Mouse (Mus musculus) midbrain, postnatal 0 days (tissue): Measurements from ENCODE around the gene Spns2. TPM values are rescaled to one million over a fixed set of nuclear protein-coding genes. Genes with fewer than 3 reads are reported as not detected.

Experiments
- ATAC-seq: fragments of 200-750 bp; cut with Nextera tagmentation; 2 replicates; pipeline ENCODE4 v1.8.0; 2017; ENCODE audit warnings: moderate number of reproducible peaks, mild to moderate bottlenecking, moderate TSS enrichment, moderate library complexity; ENCODE audit not compliant: low FRiP score
- DNase-seq: peaks from one replicate; pipeline ENCODE4 v3.0.0-alpha.2; 2015; ENCODE audit warnings: low spot score
- H3K27ac ChIP-seq: fragments of 300-500 bp; sonication (generic); 2 replicates; pipeline ENCODE4 v1.5.1; 2014; ENCODE audit warnings: low read depth, mild to moderate bottlenecking, low read length, mixed read lengths
- H3K27me3 ChIP-seq: fragments of 300-500 bp; sonication (generic); 2 replicates; pipeline ENCODE4 v1.6.1; 2014; ENCODE audit warnings: low read length, control low read depth, mixed read lengths; ENCODE audit not compliant: insufficient read depth
- H3K36me3 ChIP-seq: fragments of 300-500 bp; sonication (generic); 2 replicates; pipeline ENCODE4 v1.6.1; 2014; ENCODE audit warnings: low read length, control low read depth, mixed read lengths; ENCODE audit not compliant: insufficient read depth
- H3K4me1 ChIP-seq: fragments of 300-500 bp; sonication (generic); 2 replicates; pipeline ENCODE4 v1.6.1; 2014; ENCODE audit warnings: mild to moderate bottlenecking, control low read depth, antibody characterized with exemption, low read length, mixed read lengths; ENCODE audit not compliant: insufficient read depth
- H3K4me2 ChIP-seq: fragments of 300-500 bp; sonication (generic); 2 replicates; pipeline ENCODE4 v1.6.1; 2014; ENCODE audit warnings: low read depth, mild to moderate bottlenecking, low read length, mixed read lengths; ENCODE audit not compliant: poor library complexity, severe bottlenecking
- H3K4me3 ChIP-seq: fragments of 300-500 bp; sonication (generic); 2 replicates; pipeline ENCODE4 v1.5.1; 2014; ENCODE audit warnings: low read depth, mild to moderate bottlenecking, low read length, moderate library complexity
- H3K9ac ChIP-seq: fragments of 300-500 bp; sonication (generic); replicated peaks from 2 replicates; pipeline ENCODE4 v1.6.1; 2014; ENCODE audit warnings: mild to moderate bottlenecking, low read length, moderate library complexity, mixed read lengths; ENCODE audit not compliant: poor library complexity, severe bottlenecking
- H3K9me3 ChIP-seq: fragments of 300-500 bp; sonication (generic); 2 replicates; pipeline ENCODE4 v1.6.1; 2016; ENCODE audit warnings: low read length, control low read depth
- CTCF ChIP-seq: IDR thresholded peaks from 2 replicates; pipeline ENCODE4 v1.5.1; 2016; ENCODE audit warnings: antibody characterized with exemption, mild to moderate bottlenecking
- WGBS: fragments of 180-500 bp; shearing (Covaris S2); extraction: QIAGEN DNeasy Blood & Tissue Kit; methylation state at CpG from one replicate; pipeline ENCODE4 v1.1.7; 2014; 5-methylcytosine and 5-hydroxymethylcytosine counted together
- polyA plus RNA-seq: library from polyadenylated mRNA; unstranded; fragments of >200 nt; fragmentation: Nextera tagmentation; extraction: Ambion mirVana; gene quantifications from 2 replicates; pipeline ENCODE4 v1.2.1, GENCODE M21; 2015
- total RNA-seq: library from RNA; depleted of rRNA; stranded (reverse); fragments of >200 nt; gene quantifications from 2 replicates; pipeline ENCODE4 v1.2.3, GENCODE M21; 2014

Gene Spns2
- total and polyA plus RNA-seq, 2 experiments from 2014 or later, result 7.7 to 56.8 TPM

- DNase-seq (no peak), ATAC-seq (no peak)
- Histone ChIP-seq H3K4me3 (no peak overlapping the region), H3K27me3 (no peaks in the 10 kb centered on the region), H3K4me1 (no peaks in the 10 kb centered on the region), H3K36me3 (no peaks in the 10 kb centered on the region), H3K9me3 (no peaks in the 10 kb centered on the region), H3K4me2 (no peak overlapping the region), H3K27ac (no peak overlapping the region), H3K9ac (no peak overlapping the region)
- WGBS, result 65% methylated on average over 1 of the region's 1 CpGs
- TF ChIP-seq CTCF, result peak; percentile 53
These were observed 41.9 kb upstream of the Spns2 start for GRCm38 (mm10) chr11:72531632-72532031.

GRCm38 (mm10) chr11:72531144-72531543 lies 41.4 kb upstream of the Spns2 start:
- ATAC-seq, result no peak
- no peaks in the 10 kb centered on the region for H3K9me3 ChIP-seq
- 82% methylated on average over 5 of the region's 5 CpGs for WGBS
- no peak overlapping the region for H3K4me2 ChIP-seq
- H3K27me3 ChIP-seq, result no peaks in the 10 kb centered on the region
- no peaks in the 10 kb centered on the region for H3K36me3 ChIP-seq
- no peak overlapping the region for H3K9ac ChIP-seq
- TF ChIP-seq CTCF, result no peak
- no peak overlapping the region for H3K27ac ChIP-seq
- no peak for DNase-seq
- H3K4me3 ChIP-seq, result no peak overlapping the region
- no peaks in the 10 kb centered on the region for H3K4me1 ChIP-seq

- H3K4me1 ChIP-seq, result no peaks in the 10 kb centered on the region
- WGBS, result 90% methylated on average over 4 of the region's 4 CpGs
- H3K27ac ChIP-seq, result no peak overlapping the region
- H3K36me3 ChIP-seq, result no peaks in the 10 kb centered on the region
- no peak overlapping the region for H3K9ac ChIP-seq
- H3K4me2 ChIP-seq, result no peak overlapping the region
- no peak overlapping the region for H3K4me3 ChIP-seq
- DNase-seq (no peak), ATAC-seq (no peak)
- TF ChIP-seq CTCF, result no peak
- H3K27me3 ChIP-seq, result no peaks in the 10 kb centered on the region
- no peaks in the 10 kb centered on the region for H3K9me3 ChIP-seq
These were observed 36.5 kb upstream of the Spns2 start for GRCm38 (mm10) chr11:72526190-72526589.

DNA sequence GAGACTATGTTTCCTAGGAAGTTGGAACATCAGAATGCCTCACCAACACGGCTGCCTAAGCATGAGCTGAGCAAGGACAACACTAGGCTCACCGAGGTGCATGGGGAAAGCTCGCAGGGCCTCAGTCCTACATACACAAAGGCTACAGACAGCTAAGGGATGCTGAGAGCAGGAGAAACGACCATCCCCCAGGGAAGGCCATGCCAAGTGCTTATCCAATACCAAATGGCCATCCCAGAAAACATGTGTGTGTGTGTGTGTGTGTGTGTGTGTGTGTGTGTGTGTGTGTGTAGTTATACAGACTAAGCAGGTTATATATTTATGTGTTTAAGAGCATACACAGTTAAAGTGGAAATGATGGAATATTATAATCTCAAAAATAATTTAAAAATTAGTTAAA lies 34.0 kb upstream of the Spns2 start:
- Histone ChIP-seq H3K36me3 (no peaks in the 10 kb centered on the region), H3K4me2 (no peak overlapping the region), H3K9ac (no peak overlapping the region), H3K27me3 (no peaks in the 10 kb centered on the region), H3K9me3 (no peaks in the 10 kb centered on the region), H3K4me1 (no peaks in the 10 kb centered on the region), H3K27ac (no peak overlapping the region), H3K4me3 (no peak overlapping the region)
- DNase-seq (peak; percentile 34), ATAC-seq (no peak)
- no peak for TF ChIP-seq CTCF
- 51% methylated on average over 4 of the region's 4 CpGs for WGBS

DNA sequence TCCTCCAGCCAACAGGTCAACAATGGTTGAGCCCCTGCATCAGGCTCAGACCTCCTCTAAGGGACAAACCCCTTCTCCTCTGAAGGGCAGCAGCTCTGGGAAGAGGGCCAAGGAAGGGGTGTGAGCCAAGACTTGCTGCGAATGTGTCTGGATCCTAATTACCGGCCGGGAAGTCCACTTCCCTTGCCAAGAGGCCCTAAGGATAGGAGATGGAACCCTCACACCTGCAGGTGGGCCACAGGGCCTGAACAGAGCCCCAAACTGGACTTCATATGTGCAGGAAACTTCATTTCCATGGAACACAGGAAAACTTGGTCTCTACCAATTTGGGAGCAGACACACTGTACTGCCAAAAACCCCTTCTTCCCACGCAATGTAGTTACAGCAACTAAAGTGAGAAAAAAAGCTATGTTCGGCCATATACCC lies 32.9 kb upstream of the Spns2 start:
- DNase-seq (peak; percentile 75), ATAC-seq (no peak)
- TF ChIP-seq CTCF, result no peak
- no peaks in the 10 kb centered on the region for H3K36me3 ChIP-seq
- no peaks in the 10 kb centered on the region for H3K9me3 ChIP-seq
- no peaks in the 10 kb centered on the region for H3K4me1 ChIP-seq
- H3K4me2 ChIP-seq, result no peak overlapping the region
- no peaks in the 10 kb centered on the region for H3K27me3 ChIP-seq
- H3K9ac ChIP-seq, result no peak overlapping the region
- 67% methylated on average over 5 of the region's 5 CpGs for WGBS
- no peak overlapping the region for H3K27ac ChIP-seq
- H3K4me3 ChIP-seq, result no peak overlapping the region

DNA sequence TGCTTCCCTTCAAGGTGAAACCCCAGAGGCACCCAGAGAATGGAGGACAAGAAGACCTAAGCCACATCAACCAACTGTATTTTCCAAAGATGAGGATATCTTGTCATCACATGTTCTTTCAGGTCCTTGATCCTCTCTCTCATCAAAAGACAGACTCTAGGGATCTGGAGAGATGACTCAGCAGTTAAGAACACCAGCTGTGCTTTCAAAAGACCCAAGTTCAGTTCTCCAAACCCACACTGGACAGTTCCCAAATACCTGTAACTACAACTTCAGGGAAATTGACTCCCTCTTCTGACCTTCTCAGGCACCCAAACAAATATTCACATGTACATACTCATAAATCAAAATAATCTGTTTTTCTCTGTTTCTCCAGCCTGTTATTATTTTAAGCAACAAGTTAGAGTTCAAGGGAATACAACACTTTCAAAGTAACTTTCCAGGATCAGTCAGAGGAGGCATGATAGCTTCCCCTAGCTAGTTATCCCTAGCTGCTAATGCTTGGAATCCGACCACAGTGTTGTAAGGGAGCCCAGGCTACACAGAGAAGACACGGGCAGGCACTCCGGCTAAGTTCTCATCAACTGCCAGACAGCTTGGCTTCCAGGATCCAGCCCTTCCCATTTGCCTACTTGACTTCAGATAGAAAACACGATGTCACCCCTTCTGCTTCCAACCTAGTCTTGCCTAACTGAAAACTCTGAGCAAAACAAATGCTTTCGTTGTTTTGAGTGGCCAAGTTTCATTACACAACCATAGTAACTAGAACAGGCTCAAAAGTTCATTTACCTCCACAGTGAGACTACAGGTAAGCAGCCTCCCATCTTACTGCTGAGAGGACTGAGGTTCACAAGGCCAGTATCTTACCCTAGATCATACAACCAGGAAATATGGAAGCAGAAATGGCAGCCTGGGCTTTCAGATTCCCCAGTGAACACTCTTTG lies 32.2 kb upstream of the Spns2 start:
- H3K4me1 ChIP-seq, result no peaks in the 10 kb centered on the region
- H3K4me2 ChIP-seq, result no peak overlapping the region
- no peak for ATAC-seq
- no peak for DNase-seq
- no peaks in the 10 kb centered on the region for H3K36me3 ChIP-seq
- no peak for TF ChIP-seq CTCF
- no peak overlapping the region for H3K9ac ChIP-seq
- H3K9me3 ChIP-seq, result no peaks in the 10 kb centered on the region
- no peak overlapping the region for H3K4me3 ChIP-seq
- no peak overlapping the region for H3K27ac ChIP-seq
- no peaks in the 10 kb centered on the region for H3K27me3 ChIP-seq
- 82% methylated on average over 5 of the region's 5 CpGs for WGBS
